Comparison of ENCODE assay signal across 24 mouse cellular contexts in genomic region chr14:48253183-48253582, GRCm38 (mm10).
DNase-seq lines count a peak whose midpoint lies in the region; ATAC-seq and TF ChIP-seq lines count a peak whose summit lies in the region.
"Had no signal": no experiment of that assay in that cellular context is flagged by ENCODE, and none has a peak within 500 bp of the region (broad histone marks: within the 10 kb centered on the region; RNA-seq: fewer than 3 reads in every experiment).

No protein-coding gene starts in this region.

- no peaks in the 10 kb centered on the region for H3K27me3 ChIP-seq in lung, postnatal 0 days (replicated peaks; ENCODE audit: insufficient read depth, low read length)
- peaks cover 5% of the 10 kb centered on the region; the same call in 1 of the 2 replicates for H3K27me3 ChIP-seq in G1E (ENCODE audit: insufficient read depth, low read length)
- H3K27me3 ChIP-seq: forebrain, embryonic 13.5 days; hindbrain, embryonic 12.5 days; hindbrain, embryonic 15.5 days; Patski had no signal

- TF ChIP-seq CTCF in lung, postnatal 0 days (IDR thresholded peaks at IDR 0.05): no peak
- no peak for TF ChIP-seq CTCF in G1E (IDR thresholded peaks at IDR 0.05; ENCODE audit: low read depth, low read length)

- H3K9me3 ChIP-seq in lung, postnatal 0 days (ENCODE audit: low read length): no peaks in the 10 kb centered on the region
- H3K9me3 ChIP-seq in G1E (replicated peaks): no peaks in the 10 kb centered on the region
- H3K9me3 ChIP-seq: forebrain, embryonic 10.5 days; forebrain, embryonic 13.5 days; heart, embryonic 10.5 days; hindbrain, embryonic 12.5 days; hindbrain, embryonic 15.5 days had no signal

- no peak overlapping the region for H3K27ac ChIP-seq in lung, postnatal 0 days (ENCODE audit: low read length)
- H3K27ac ChIP-seq: forebrain, embryonic 10.5 days; forebrain, embryonic 13.5 days; gastrocnemius, adult 2 months; heart, adult 2 months; heart, embryonic 10.5 days; hindbrain, embryonic 12.5 days; hindbrain, embryonic 15.5 days had no signal

- no peak overlapping the region for H3K4me3 ChIP-seq in lung, postnatal 0 days (ENCODE audit: low read depth, low read length)
- no peak overlapping the region for H3K4me3 ChIP-seq in G1E (ENCODE audit: low read depth, low read length)
- H3K4me3 ChIP-seq: forebrain, embryonic 10.5 days; forebrain, embryonic 13.5 days; gastrocnemius, adult 2 months; heart, adult 2 months; heart, embryonic 10.5 days; hindbrain, embryonic 12.5 days; hindbrain, embryonic 15.5 days had no signal

- no peak overlapping the region for H3K9ac ChIP-seq in lung, postnatal 0 days (replicated peaks; ENCODE audit: low read depth)
- H3K9ac ChIP-seq: forebrain, embryonic 13.5 days; hindbrain, embryonic 12.5 days; hindbrain, embryonic 15.5 days had no signal

- no peak for TF ChIP-seq EP300 in lung, postnatal 0 days (IDR thresholded peaks at IDR 0.05)

- WGBS in lung, postnatal 0 days: 34% methylated on average over 10 of the region's 10 CpGs

- peak; percentile 11 for DNase-seq in lung, postnatal 0 days (ENCODE audit: low spot score)
- no peak for DNase-seq in lung, postnatal 36 days
- peak; percentile 18 for DNase-seq in thymus, postnatal 0 days (ENCODE audit: low spot score)
- DNase-seq in thymus, adult 18-20 months: no peak
- DNase-seq in G1E (ENCODE audit: low spot score): no peak
- no peak for DNase-seq in gastrocnemius, adult 18-20 months (ENCODE audit: low spot score)
- no peak for DNase-seq in MN1 (ENCODE audit: low spot score)
- DNase-seq: adrenal gland, postnatal 14 days; cerebellum, adult 11-12 months; cerebellum, adult 8-10 months; cerebellum, postnatal 10 days; cerebellum, postnatal 36 days; gastrocnemius, adult 2 months; gastrocnemius, postnatal 14 days; heart, adult 2 months had no signal

- no peak overlapping the region for H3K4me2 ChIP-seq in lung, postnatal 0 days (replicated peaks; ENCODE audit: low read depth, low read length)
- H3K4me2 ChIP-seq: forebrain, embryonic 13.5 days; hindbrain, embryonic 12.5 days; hindbrain, embryonic 15.5 days had no signal

- no peak for ATAC-seq in lung, postnatal 0 days
- peak; percentile 73 for ATAC-seq in G1E (ENCODE audit: extremely low read depth, insufficient number of reproducible peaks, low FRiP score, poor library complexity, severe bottlenecking)
- ATAC-seq in granulocyte monocyte progenitor cell, adult 5-6 weeks (replicated peaks; ENCODE audit: poor library complexity, severe bottlenecking): peak; percentile 26
- ATAC-seq: CD4-positive, CD25-positive, alpha-beta regulatory T cell, adult 4 months; forebrain, embryonic 13.5 days; forebrain, embryonic 16.5 days; Patski had no signal

- H3K36me3 ChIP-seq in lung, postnatal 0 days (ENCODE audit: insufficient read depth, low read length): no peaks in the 10 kb centered on the region
- no peaks in the 10 kb centered on the region for H3K36me3 ChIP-seq in G1E (replicated peaks)
- H3K36me3 ChIP-seq: hindbrain, embryonic 12.5 days; hindbrain, embryonic 15.5 days had no signal

- no peaks in the 10 kb centered on the region for H3K4me1 ChIP-seq in lung, postnatal 0 days (ENCODE audit: insufficient read depth, low read depth, low read length)
- no peaks in the 10 kb centered on the region; the same call in 1 of the 2 replicates for H3K4me1 ChIP-seq in G1E (ENCODE audit: insufficient read depth, low read depth, low read length)
- H3K4me1 ChIP-seq: heart, embryonic 10.5 days had no signal

Comparison
In these comparisons a context has a peak if more than half of its experiments do, and no peak if none do; other contexts are left out.
1. DNase-seq: peak in lung, postnatal 0 days (single experiment) and thymus, postnatal 0 days (single experiment); none in lung, postnatal 36 days (single experiment), thymus, adult 18-20 months (0 of 2), G1E (single experiment), gastrocnemius, adult 18-20 months (single experiment) and MN1 (single experiment).